Mouse (Mus musculus) limb, embryonic 11.5 days (tissue): Measurements from ENCODE around the gene Epha2. TPM values are rescaled to one million over a fixed set of nuclear protein-coding genes. Genes with fewer than 3 reads are reported as not detected.

Source experiments
- ATAC-seq: fragments of 200-750 bp; cut with Nextera tagmentation; 2 replicates; pipeline ENCODE4 v1.8.0; 2017; ENCODE audit warnings: low read depth; ENCODE audit not compliant: insufficient number of reproducible peaks, low FRiP score, low TSS enrichment
- DNase-seq: peaks from one replicate; pipeline ENCODE4 v3.0.0-alpha.2; 2015; ENCODE audit warnings: low spot score
- H3K27ac ChIP-seq: fragments of 300-500 bp; sonication (generic); replicated peaks from 2 replicates; pipeline ENCODE4 v1.5.1; 2014; ENCODE audit warnings: low read depth, mild to moderate bottlenecking, low read length
- H3K27me3 ChIP-seq: fragments of 300-500 bp; sonication (generic); 2 replicates; pipeline ENCODE4 v1.6.1; 2014; ENCODE audit warnings: mild to moderate bottlenecking, low read length, mixed read lengths; ENCODE audit not compliant: control insufficient read depth, insufficient read depth
- H3K36me3 ChIP-seq: fragments of 300-500 bp; sonication (generic); 2 replicates; pipeline ENCODE4 v1.6.1; 2014; ENCODE audit warnings: mild to moderate bottlenecking, low read length, moderate library complexity, mixed read lengths; ENCODE audit not compliant: control insufficient read depth, insufficient read depth
- H3K4me1 ChIP-seq: fragments of 300-500 bp; sonication (generic); 2 replicates; pipeline ENCODE4 v1.6.1; 2014; ENCODE audit warnings: low read length, mixed read lengths; ENCODE audit not compliant: control insufficient read depth, insufficient read depth
- H3K4me2 ChIP-seq: fragments of 300-500 bp; sonication (generic); 2 replicates; pipeline ENCODE4 v1.6.1; 2014; ENCODE audit warnings: low read depth, mild to moderate bottlenecking, moderate library complexity; ENCODE audit not compliant: severe bottlenecking
- H3K4me3 ChIP-seq: fragments of 300-500 bp; sonication (generic); 2 replicates; pipeline ENCODE4 v1.5.1; 2014; ENCODE audit warnings: low read depth, low read length
- H3K9ac ChIP-seq: fragments of 300-500 bp; sonication (generic); 2 replicates; pipeline ENCODE4 v1.6.1; 2014; ENCODE audit warnings: mild to moderate bottlenecking, low read length
- H3K9me3 ChIP-seq: fragments of 300-500 bp; sonication (generic); 2 replicates; pipeline ENCODE4 v1.6.1; 2016; ENCODE audit warnings: low read length; ENCODE audit not compliant: control insufficient read depth
- WGBS: fragments of 180-500 bp; shearing (Covaris S2); extraction: QIAGEN DNeasy Blood & Tissue Kit; methylation state at CpG from one replicate; pipeline ENCODE4 v1.1.7; 2014; 5-methylcytosine and 5-hydroxymethylcytosine counted together
- polyA plus RNA-seq: library from polyadenylated mRNA; unstranded; fragments of >200 nt; fragmentation: Nextera tagmentation; extraction: Ambion mirVana; gene quantifications from 2 replicates; pipeline ENCODE4 v1.2.1, GENCODE M21; 2014

Epha2 gene
- polyA plus RNA-seq, 1 experiment from 2014 or later = 2.4 TPM

GRCm38 (mm10) chr4:141316498-141317180 is 15.6 kb downstream of the Epha2 start:
- Histone ChIP-seq H3K27me3 (no peaks in the 10 kb centered on the region), H3K27ac (no peak overlapping the region), H3K4me3 (no peak overlapping the region), H3K9me3 (no peaks in the 10 kb centered on the region), H3K9ac (no peak overlapping the region), H3K4me1 (peaks cover 1% of the 10 kb centered on the region; the same call in 1 of the 2 replicates), H3K36me3 (no peaks in the 10 kb centered on the region; the same call in 1 of the 2 replicates), H3K4me2 (no peak overlapping the region)
- no peak for DNase-seq
- ATAC-seq = no peak
- 94% methylated on average over 18 of the region's 18 CpGs for WGBS

- 83% methylated on average over 7 of the region's 7 CpGs for WGBS
- H3K9me3 ChIP-seq = no peaks in the 10 kb centered on the region
- no peaks in the 10 kb centered on the region for H3K27me3 ChIP-seq
- no peak overlapping the region for H3K27ac ChIP-seq
- no peak overlapping the region for H3K4me3 ChIP-seq
- no peak overlapping the region for H3K4me2 ChIP-seq
- no peaks in the 10 kb centered on the region; the same call in 1 of the 2 replicates for H3K4me1 ChIP-seq
- DNase-seq (no peak), ATAC-seq (no peak)
- no peak overlapping the region for H3K9ac ChIP-seq
- peaks cover 5% of the 10 kb centered on the region; the same call in 1 of the 2 replicates for H3K36me3 ChIP-seq
Observed at GRCm38 (mm10) chr4:141317914-141318313, 16.9 kb downstream of the Epha2 start.

- no peak overlapping the region for H3K9ac ChIP-seq
- H3K4me2 ChIP-seq = no peak overlapping the region
- H3K36me3 ChIP-seq = peaks cover 5% of the 10 kb centered on the region; the same call in 1 of the 2 replicates
- H3K4me3 ChIP-seq = no peak overlapping the region
- 82% methylated on average over 11 of the region's 11 CpGs for WGBS
- peaks cover 24% of the 10 kb centered on the region for H3K4me1 ChIP-seq
- ATAC-seq (no peak), DNase-seq (no peak)
- H3K27ac ChIP-seq = no peak overlapping the region
- H3K9me3 ChIP-seq = no peaks in the 10 kb centered on the region
- no peaks in the 10 kb centered on the region for H3K27me3 ChIP-seq
Observed at GRCm38 (mm10) chr4:141322526-141322925, 21.5 kb downstream of the Epha2 start.

- DNase-seq (no peak), ATAC-seq (no peak)
- peaks cover 5% of the 10 kb centered on the region; the same call in 1 of the 2 replicates for H3K36me3 ChIP-seq
- H3K27me3 ChIP-seq = no peaks in the 10 kb centered on the region
- no peak overlapping the region for H3K4me3 ChIP-seq
- WGBS = 91% methylated on average over 6 of the region's 6 CpGs
- H3K9ac ChIP-seq = no peak overlapping the region
- no peak overlapping the region for H3K27ac ChIP-seq
- H3K9me3 ChIP-seq = no peaks in the 10 kb centered on the region
- H3K4me1 ChIP-seq = peaks cover 24% of the 10 kb centered on the region
- no peak overlapping the region for H3K4me2 ChIP-seq
Observed at GRCm38 (mm10) chr4:141324771-141325191, 23.7 kb downstream of the Epha2 start.

GRCm38 (mm10) chr4:141325636-141326035 is 24.6 kb downstream of the Epha2 start:
- peak overlapping the region; percentile 79 for H3K27ac ChIP-seq
- ATAC-seq (no peak), DNase-seq (peak; percentile 56)
- no peaks in the 10 kb centered on the region for H3K9me3 ChIP-seq
- WGBS = 43% methylated on average over 15 of the region's 15 CpGs
- H3K4me1 ChIP-seq = peaks cover 24% of the 10 kb centered on the region
- H3K36me3 ChIP-seq = peaks cover 5% of the 10 kb centered on the region; the same call in 1 of the 2 replicates
- H3K27me3 ChIP-seq = no peaks in the 10 kb centered on the region
- no peak overlapping the region for H3K9ac ChIP-seq
- H3K4me2 ChIP-seq = no peak overlapping the region
- H3K4me3 ChIP-seq = no peak overlapping the region

GRCm38 (mm10) chr4:141327075-141327474 is 26.0 kb downstream of the Epha2 start:
- Histone ChIP-seq H3K27ac (peak overlapping the region; percentile 50; the same call in 1 of the 2 replicates), H3K4me3 (no peak overlapping the region), H3K27me3 (no peaks in the 10 kb centered on the region), H3K9ac (no peak overlapping the region), H3K36me3 (peaks cover 2% of the 10 kb centered on the region; the same call in 1 of the 2 replicates), H3K9me3 (no peaks in the 10 kb centered on the region), H3K4me1 (peaks cover 24% of the 10 kb centered on the region), H3K4me2 (no peak overlapping the region)
- ATAC-seq (no peak), DNase-seq (peak; percentile 37)
- 37% methylated on average over 4 of the region's 4 CpGs for WGBS

GRCm38 (mm10) chr4:141328742-141329141 is 27.7 kb downstream of the Epha2 start:
- no peak for DNase-seq
- Histone ChIP-seq H3K9me3 (no peaks in the 10 kb centered on the region), H3K27me3 (no peaks in the 10 kb centered on the region), H3K27ac (no peak overlapping the region), H3K4me3 (no peak overlapping the region), H3K9ac (no peak overlapping the region), H3K36me3 (no peaks in the 10 kb centered on the region), H3K4me1 (peaks cover 30% of the 10 kb centered on the region), H3K4me2 (no peak overlapping the region)
- ATAC-seq = no peak
- 82% methylated on average over 9 of the region's 9 CpGs for WGBS

- Histone ChIP-seq H3K4me2 (no peak overlapping the region), H3K9me3 (no peaks in the 10 kb centered on the region), H3K27me3 (no peaks in the 10 kb centered on the region), H3K4me3 (no peak overlapping the region), H3K36me3 (no peaks in the 10 kb centered on the region), H3K4me1 (peaks cover 31% of the 10 kb centered on the region), H3K27ac (no peak overlapping the region), H3K9ac (no peak overlapping the region)
- ATAC-seq = no peak
- 60% methylated on average over 12 of the region's 12 CpGs for WGBS
- no peak for DNase-seq
Observed at GRCm38 (mm10) chr4:141329968-141330367, 28.9 kb downstream of the Epha2 start.
